8 mouse cellular contexts compared by ENCODE assay signal in the genomic region with DNA sequence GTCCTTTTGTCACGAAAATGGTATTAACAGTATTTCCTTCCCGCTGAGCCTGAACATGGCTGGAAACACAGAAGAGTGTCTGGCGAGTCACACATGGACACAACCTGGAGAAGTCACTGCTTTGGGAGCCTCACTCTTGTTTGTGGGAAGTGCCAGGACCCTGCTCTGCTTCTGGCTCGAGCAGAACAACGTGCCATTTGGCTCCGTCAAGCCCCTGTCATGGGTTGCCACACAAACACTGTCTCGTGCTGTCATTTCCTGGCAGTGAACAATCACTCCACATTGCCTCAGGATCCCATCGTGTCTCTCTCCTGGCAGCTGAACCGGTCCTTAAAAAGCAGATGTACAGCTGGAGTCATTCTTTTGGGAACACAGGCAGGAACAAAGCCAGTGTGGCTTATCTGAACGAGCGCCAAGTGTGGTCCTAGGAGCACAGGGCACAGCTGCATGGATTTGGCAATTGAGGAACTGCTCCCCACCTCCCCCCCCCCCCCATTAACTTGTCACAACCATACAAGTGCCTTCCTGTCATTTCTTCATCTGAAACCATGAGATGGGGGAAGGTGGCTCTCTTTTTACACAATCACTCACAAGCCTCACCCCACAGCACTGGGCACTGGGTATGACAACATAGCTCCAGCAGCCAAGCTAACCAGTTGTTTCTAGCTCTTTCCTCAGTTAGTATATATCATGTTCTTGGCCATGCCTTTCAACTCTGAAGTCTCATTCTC. TPM values are rescaled to one million over a fixed set of nuclear protein-coding genes. Genes with fewer than 3 reads are reported as not detected.
DNase-seq lines count a peak whose midpoint lies in the region; ATAC-seq and TF ChIP-seq lines count a peak whose summit lies in the region.

No protein-coding gene starts in this region.

- ATAC-seq in limb, embryonic 14.5 days (ENCODE audit: low FRiP score, low read depth) = no peak
- peak; percentile 29 for ATAC-seq in midbrain, embryonic 15.5 days (replicated peaks)

- H3K4me3 ChIP-seq in embryonic fibroblast, embryonic 13.5 days (ENCODE audit: insufficient read depth, low read length) = no peak overlapping the region; the same call in 1 of the 2 replicates
- peak overlapping the region; percentile 27 for H3K4me3 ChIP-seq in limb, embryonic 14.5 days (replicated peaks; ENCODE audit: low read length)
- H3K4me3 ChIP-seq in midbrain, embryonic 15.5 days = peak overlapping the region; percentile 29

- TF ChIP-seq CTCF in embryonic fibroblast, embryonic 13.5 days (IDR thresholded peaks at IDR 0.05; ENCODE audit: borderline replicate concordance, insufficient read depth, low read length) = no peak

- no peaks in the 10 kb centered on the region for H3K27me3 ChIP-seq in limb, embryonic 14.5 days (ENCODE audit: control insufficient read depth, insufficient read depth, low read length)
- H3K27me3 ChIP-seq in midbrain, embryonic 15.5 days (replicated peaks) = no peaks in the 10 kb centered on the region

- H3K9ac ChIP-seq in limb, embryonic 14.5 days (ENCODE audit: low read depth, low read length, severe bottlenecking) = peak overlapping the region; percentile 18; the same call in 1 of the 2 replicates
- peak overlapping the region; percentile 48 for H3K9ac ChIP-seq in midbrain, embryonic 15.5 days

- H3K36me3 ChIP-seq in limb, embryonic 14.5 days (ENCODE audit: control insufficient read depth, insufficient read depth, low read length) = no peaks in the 10 kb centered on the region
- no peaks in the 10 kb centered on the region for H3K36me3 ChIP-seq in midbrain, embryonic 15.5 days (replicated peaks)

- no peak for TF ChIP-seq POLR2A in embryonic fibroblast, embryonic 13.5 days (IDR thresholded peaks at IDR 0.05; ENCODE audit: low read depth, low read length)
- no peak for TF ChIP-seq POLR2A in limb, embryonic 14.5 days (IDR thresholded peaks at IDR 0.05; ENCODE audit: borderline replicate concordance, extremely low read depth, insufficient read depth, insufficient read length)

- H3K4me1 ChIP-seq in embryonic fibroblast, embryonic 13.5 days (ENCODE audit: control insufficient read depth, insufficient read depth, low read length) = peaks cover 12% of the 10 kb centered on the region
- H3K4me1 ChIP-seq in limb, embryonic 14.5 days (ENCODE audit: control insufficient read depth, insufficient read depth, low read length) = peaks cover 26% of the 10 kb centered on the region
- peaks cover 46% of the 10 kb centered on the region for H3K4me1 ChIP-seq in midbrain, embryonic 15.5 days

- 23% methylated on average over 11 of the region's 11 CpGs for WGBS in limb, embryonic 14.5 days
- 4% methylated on average over 11 of the region's 11 CpGs for WGBS in midbrain, embryonic 15.5 days

- H3K4me2 ChIP-seq in limb, embryonic 14.5 days (replicated peaks; ENCODE audit: low read depth, low read length, severe bottlenecking) = peak overlapping the region; percentile 65
- peak overlapping the region; percentile 55 for H3K4me2 ChIP-seq in midbrain, embryonic 15.5 days

- no peaks in the 10 kb centered on the region for H3K9me3 ChIP-seq in limb, embryonic 14.5 days (ENCODE audit: control insufficient read depth, low read length)
- no peaks in the 10 kb centered on the region for H3K9me3 ChIP-seq in midbrain, embryonic 15.5 days

- DNase-seq in 3T3-L1 (ENCODE audit: low read depth, low spot score) = peak; percentile 78
- peak; percentile 49 for DNase-seq in adrenal gland, postnatal 25 days
- peak; percentile 82 to 89 for DNase-seq in heart, adult 9 months (ENCODE audit: low spot score in 2 of 2)
- peak; percentile 43 to 45 for DNase-seq in kidney, adult 8-10 months
- peak; percentile 68 for DNase-seq in limb, embryonic 14.5 days (ENCODE audit: low spot score)
- DNase-seq in spleen, postnatal 14 days (ENCODE audit: low spot score in 2 of 2) = peak; percentile 22 to 52

- peak overlapping the region; percentile 90 for H3K27ac ChIP-seq in embryonic fibroblast, embryonic 13.5 days (ENCODE audit: insufficient read depth, low read length)
- peak overlapping the region; percentile 89 for H3K27ac ChIP-seq in limb, embryonic 14.5 days (replicated peaks; ENCODE audit: low read depth, low read length)
- H3K27ac ChIP-seq in midbrain, embryonic 15.5 days = peak overlapping the region; percentile 99

RNA-seq across cellular contexts. Expression of gene Sde2, which starts 2.3 kb away (rescaled TPM):
- 21.7 and 26.0 TPM in 2 replicates for total RNA-seq in adrenal gland, postnatal 25 days (2021)
- polyA plus RNA-seq in embryonic fibroblast, embryonic 13.5 days (2011; ENCODE audit: insufficient read length, low read depth, missing spikeins) = 25.9 and 28.0 TPM in 2 replicates
- 24.6 and 29.8 TPM in 2 replicates for polyA plus RNA-seq in limb, embryonic 14.5 days (2012; rRNA removed)
- polyA plus RNA-seq in limb, embryonic 14.5 days (2014; fragmentation: Nextera tagmentation; extraction: Ambion mirVana) = 30.9 and 33.0 TPM in 2 replicates
- polyA plus RNA-seq in midbrain, embryonic 15.5 days (2015; fragmentation: Nextera tagmentation; extraction: Ambion mirVana) = 29.0 and 30.9 TPM in 2 replicates

RNA-seq across cellular contexts. Expression of gene H3f3a, which starts 34.9 kb away (rescaled TPM):
- 739 and 836 TPM in 2 replicates for total RNA-seq in adrenal gland, postnatal 25 days (2021)
- 542 and 820 TPM in 2 replicates for polyA plus RNA-seq in embryonic fibroblast, embryonic 13.5 days (2011; ENCODE audit: insufficient read length, low read depth, missing spikeins)
- polyA plus RNA-seq in limb, embryonic 14.5 days (2012; rRNA removed) = 1,296 and 1,586 TPM in 2 replicates
- polyA plus RNA-seq in limb, embryonic 14.5 days (2014; fragmentation: Nextera tagmentation; extraction: Ambion mirVana) = 2,743 and 2,800 TPM in 2 replicates
- polyA plus RNA-seq in midbrain, embryonic 15.5 days (2015; fragmentation: Nextera tagmentation; extraction: Ambion mirVana) = 3,070 and 3,123 TPM in 2 replicates

RNA-seq across cellular contexts. Expression of gene Lefty2, which starts 44.2 kb away (rescaled TPM):
- 0.38 and 0.73 TPM in 2 replicates for total RNA-seq in adrenal gland, postnatal 25 days (2021)
- not detected in 2 replicates for polyA plus RNA-seq in embryonic fibroblast, embryonic 13.5 days (2011; ENCODE audit: insufficient read length, low read depth, missing spikeins)
- 0.11 and 0.36 TPM in 2 replicates for polyA plus RNA-seq in limb, embryonic 14.5 days (2012; rRNA removed)
- 0.17 and 0.80 TPM in 2 replicates for polyA plus RNA-seq in limb, embryonic 14.5 days (2014; fragmentation: Nextera tagmentation; extraction: Ambion mirVana)
- 2.4 and 2.5 TPM in 2 replicates for polyA plus RNA-seq in midbrain, embryonic 15.5 days (2015; fragmentation: Nextera tagmentation; extraction: Ambion mirVana)

RNA-seq across cellular contexts. Expression of gene Pycr2, which starts 55.4 kb away (rescaled TPM):
- total RNA-seq in adrenal gland, postnatal 25 days (2021) = 35.0 and 46.2 TPM in 2 replicates
- polyA plus RNA-seq in embryonic fibroblast, embryonic 13.5 days (2011; ENCODE audit: insufficient read length, low read depth, missing spikeins) = 21.2 and 26.0 TPM in 2 replicates
- polyA plus RNA-seq in limb, embryonic 14.5 days (2012; rRNA removed) = 62.5 and 80.3 TPM in 2 replicates
- polyA plus RNA-seq in limb, embryonic 14.5 days (2014; fragmentation: Nextera tagmentation; extraction: Ambion mirVana) = 91.5 and 95.6 TPM in 2 replicates
- polyA plus RNA-seq in midbrain, embryonic 15.5 days (2015; fragmentation: Nextera tagmentation; extraction: Ambion mirVana) = 76.7 and 79.8 TPM in 2 replicates
